Mouse (Mus musculus): ENCODE results near the gene Nhsl2. TPM values are rescaled to one million over a fixed set of nuclear protein-coding genes. Genes with fewer than 3 reads are reported as not detected.

The Nhsl2 gene
- polyA plus RNA-seq, 1 experiment from 2014 or later: 9.0 TPM

- Histone ChIP-seq H3K4me1 (0 out of 2 replicates have a peak, but pooled peaks cover 2% of the 10 kb centered on the region), H3K9me3 (no peaks in the 10 kb centered on the region), H3K4me3 (replicated peaks) (peak overlapping the region; percentile 36), H3K36me3 (replicated peaks) (no peaks in the 10 kb centered on the region), H3K27me3 (peaks cover 53% of the 10 kb centered on the region), H3K27ac (no peak overlapping the region), H3K9ac (no peak overlapping the region), H3K4me2 (peak overlapping the region; percentile 54; the same call in 1 of the 2 replicates)
- 30% methylated on average over 6 of the region's 6 CpGs for WGBS
- no peak for ATAC-seq (ENCODE audit: low FRiP score)
These were observed 105.3 kb downstream of the Nhsl2 start for GRCm38 (mm10) chrX:101954492-101954851.

DNA sequence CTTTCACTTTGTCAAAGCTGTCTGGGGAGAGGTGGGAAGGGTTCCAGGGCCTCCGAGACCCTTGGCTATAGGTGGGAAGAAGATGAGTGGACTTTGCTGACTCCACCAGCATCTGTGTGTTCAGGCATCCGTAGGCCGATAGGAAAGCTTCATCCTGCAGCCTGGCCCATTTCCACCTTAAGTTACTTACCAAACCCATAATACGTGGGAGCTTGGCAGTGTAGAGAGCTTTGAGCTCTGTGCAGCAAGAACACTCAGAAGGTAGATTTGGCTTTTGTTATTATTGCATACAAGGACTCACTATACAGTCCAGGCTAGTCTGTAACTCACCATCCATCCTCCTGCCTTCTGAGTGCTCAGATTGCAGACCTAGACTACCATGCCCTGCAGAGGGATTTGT is 112.7 kb downstream of the Nhsl2 start:
- no peak for ATAC-seq (ENCODE audit: low FRiP score)
- Histone ChIP-seq H3K4me1 (no peaks in the 10 kb centered on the region), H3K4me3 (replicated peaks) (no peak overlapping the region), H3K9me3 (no peaks in the 10 kb centered on the region), H3K36me3 (replicated peaks) (no peaks in the 10 kb centered on the region), H3K27ac (no peak overlapping the region), H3K27me3 (peaks cover 67% of the 10 kb centered on the region), H3K9ac (no peak overlapping the region), H3K4me2 (no peak overlapping the region)
- WGBS: 82% methylated on average over 4 of the region's 4 CpGs

GRCm38 (mm10) chrX:101963711-101964110 is 114.5 kb downstream of the Nhsl2 start:
- Histone ChIP-seq H3K36me3 (replicated peaks) (no peaks in the 10 kb centered on the region), H3K9ac (no peak overlapping the region), H3K27me3 (peaks cover 55% of the 10 kb centered on the region), H3K27ac (no peak overlapping the region), H3K4me1 (no peaks in the 10 kb centered on the region), H3K9me3 (no peaks in the 10 kb centered on the region), H3K4me2 (no peak overlapping the region), H3K4me3 (replicated peaks) (no peak overlapping the region)
- 89% methylated on average over 3 of the region's 3 CpGs for WGBS
- no peak for ATAC-seq (ENCODE audit: low FRiP score)

GRCm38 (mm10) chrX:101973028-101973427 is 123.8 kb downstream of the Nhsl2 start:
- no peak overlapping the region for H3K4me2 ChIP-seq
- H3K27me3 ChIP-seq: peaks cover 61% of the 10 kb centered on the region
- H3K9ac ChIP-seq: no peak overlapping the region
- H3K27ac ChIP-seq: no peak overlapping the region
- no peak for ATAC-seq (ENCODE audit: low FRiP score)
- no peaks in the 10 kb centered on the region for H3K36me3 ChIP-seq (replicated peaks)
- no peaks in the 10 kb centered on the region for H3K9me3 ChIP-seq
- WGBS: 76% methylated on average over 3 of the region's 3 CpGs
- no peaks in the 10 kb centered on the region for H3K4me1 ChIP-seq
- H3K4me3 ChIP-seq (replicated peaks): no peak overlapping the region

DNA sequence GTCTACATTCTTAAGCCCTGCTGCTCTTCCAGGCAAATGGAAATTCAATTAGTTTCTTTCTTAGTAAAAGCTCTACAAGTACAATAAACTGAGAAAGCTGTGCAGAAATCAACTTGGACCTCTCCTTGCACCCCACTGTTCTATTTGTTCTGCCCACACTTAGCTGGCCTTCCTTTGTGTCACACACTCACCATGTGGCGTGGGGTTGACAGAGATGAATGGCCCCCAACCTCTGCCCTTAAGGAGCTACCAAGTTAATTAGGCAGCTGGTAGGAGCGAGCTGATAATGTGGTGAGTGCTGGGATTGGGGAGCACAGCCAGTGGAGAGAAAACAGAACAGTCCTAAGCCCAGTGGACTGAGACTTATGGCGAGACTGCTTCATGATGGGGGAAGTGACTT is 127.7 kb downstream of the Nhsl2 start:
- no peak overlapping the region for H3K4me2 ChIP-seq
- 38% methylated on average over 3 of the region's 3 CpGs for WGBS
- ATAC-seq (ENCODE audit: low FRiP score): no peak
- no peaks in the 10 kb centered on the region for H3K36me3 ChIP-seq (replicated peaks)
- peaks cover 91% of the 10 kb centered on the region for H3K27me3 ChIP-seq
- no peak overlapping the region for H3K27ac ChIP-seq
- H3K4me3 ChIP-seq (replicated peaks): no peak overlapping the region
- no peaks in the 10 kb centered on the region for H3K4me1 ChIP-seq
- H3K9ac ChIP-seq: no peak overlapping the region
- H3K9me3 ChIP-seq: no peaks in the 10 kb centered on the region

DNA sequence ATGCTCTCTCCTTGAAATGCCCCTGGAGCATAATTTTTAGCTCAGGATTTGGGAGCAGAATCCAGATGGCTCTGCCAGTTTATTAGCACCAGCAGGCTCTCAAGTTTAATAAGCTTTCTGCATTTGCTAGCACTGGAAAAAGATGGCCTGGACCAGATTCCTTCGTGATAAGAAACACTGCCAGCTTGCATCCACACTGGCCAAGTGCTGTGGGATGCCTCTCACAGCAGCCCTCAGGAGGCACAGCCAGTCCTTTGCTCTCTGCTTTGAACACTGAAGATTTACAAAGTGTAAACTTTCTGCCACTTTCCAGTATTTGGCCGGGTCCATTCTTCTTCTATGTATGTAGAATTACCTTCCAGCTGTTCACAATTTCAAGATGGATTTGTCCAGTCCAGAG is 129.7 kb downstream of the Nhsl2 start:
- H3K4me3 ChIP-seq (replicated peaks): no peak overlapping the region
- H3K36me3 ChIP-seq (replicated peaks): no peaks in the 10 kb centered on the region
- no peak overlapping the region for H3K4me2 ChIP-seq
- no peak for ATAC-seq (ENCODE audit: low FRiP score)
- 50% methylated on average over 2 of the region's 2 CpGs for WGBS
- H3K9me3 ChIP-seq: no peaks in the 10 kb centered on the region
- no peaks in the 10 kb centered on the region for H3K4me1 ChIP-seq
- no peak overlapping the region for H3K27ac ChIP-seq
- H3K27me3 ChIP-seq: peaks cover 93% of the 10 kb centered on the region
- no peak overlapping the region for H3K9ac ChIP-seq

- H3K9ac ChIP-seq: no peak overlapping the region
- H3K4me2 ChIP-seq: no peak overlapping the region
- no peak overlapping the region for H3K27ac ChIP-seq
- no peaks in the 10 kb centered on the region for H3K9me3 ChIP-seq
- H3K27me3 ChIP-seq: peaks cover 93% of the 10 kb centered on the region
- no peaks in the 10 kb centered on the region for H3K4me1 ChIP-seq
- no peak overlapping the region for H3K4me3 ChIP-seq (replicated peaks)
- H3K36me3 ChIP-seq (replicated peaks): no peaks in the 10 kb centered on the region
- ATAC-seq (ENCODE audit: low FRiP score): no peak
- WGBS: 38% methylated on average over 5 of the region's 5 CpGs
These were observed 130.1 kb downstream of the Nhsl2 start for GRCm38 (mm10) chrX:101979267-101979666.

DNA sequence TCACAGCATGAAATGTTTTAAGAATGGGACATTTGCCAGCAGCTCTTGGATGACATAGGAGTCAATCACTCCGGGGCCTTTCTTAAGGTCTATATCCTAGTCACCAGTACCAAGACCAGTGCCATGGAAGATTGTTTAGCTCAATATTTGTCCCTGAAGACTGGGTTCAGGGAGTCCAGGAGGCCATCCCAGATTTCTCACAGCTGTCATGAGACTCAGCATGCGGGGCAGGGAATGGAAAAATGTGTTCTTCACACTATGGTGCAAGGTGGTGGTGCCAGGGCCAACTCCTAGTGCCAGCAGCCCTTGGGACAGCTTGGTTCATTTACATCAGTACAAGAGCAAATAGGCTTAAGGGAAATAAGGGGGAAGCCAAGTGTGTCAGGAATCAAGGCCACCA is 131.4 kb downstream of the Nhsl2 start:
- H3K27me3 ChIP-seq: peaks cover 91% of the 10 kb centered on the region
- H3K9me3 ChIP-seq: no peaks in the 10 kb centered on the region
- 86% methylated on average over 2 of the region's 2 CpGs for WGBS
- no peak overlapping the region for H3K4me3 ChIP-seq (replicated peaks)
- H3K9ac ChIP-seq: no peak overlapping the region
- ATAC-seq (ENCODE audit: low FRiP score): no peak
- no peak overlapping the region for H3K4me2 ChIP-seq
- no peak overlapping the region for H3K27ac ChIP-seq
- no peaks in the 10 kb centered on the region for H3K4me1 ChIP-seq
- H3K36me3 ChIP-seq (replicated peaks): no peaks in the 10 kb centered on the region

GRCm38 (mm10) chrX:101981450-101981849 is 132.3 kb downstream of the Nhsl2 start:
- Histone ChIP-seq H3K27me3 (peaks cover 91% of the 10 kb centered on the region), H3K9me3 (no peaks in the 10 kb centered on the region), H3K4me2 (no peak overlapping the region), H3K36me3 (replicated peaks) (no peaks in the 10 kb centered on the region), H3K4me3 (replicated peaks) (no peak overlapping the region), H3K9ac (no peak overlapping the region), H3K27ac (no peak overlapping the region), H3K4me1 (no peaks in the 10 kb centered on the region)
- no peak for ATAC-seq (ENCODE audit: low FRiP score)
- WGBS: 30% methylated on average over 2 of the region's 2 CpGs

GRCm38 (mm10) chrX:101983638-101984037 is 134.5 kb downstream of the Nhsl2 start:
- Histone ChIP-seq H3K4me1 (peaks cover 5% of the 10 kb centered on the region; the same call in 1 of the 2 replicates), H3K9ac (no peak overlapping the region), H3K36me3 (replicated peaks) (no peaks in the 10 kb centered on the region), H3K27ac (no peak overlapping the region), H3K4me3 (replicated peaks) (no peak overlapping the region), H3K4me2 (no peak overlapping the region), H3K9me3 (no peaks in the 10 kb centered on the region), H3K27me3 (peaks cover 76% of the 10 kb centered on the region)
- 68% methylated on average over 6 of the region's 6 CpGs for WGBS
- no peak for ATAC-seq (ENCODE audit: low FRiP score)

GRCm38 (mm10) chrX:101986657-101987367 is 137.6 kb downstream of the Nhsl2 start:
- Histone ChIP-seq H3K27me3 (peaks cover 63% of the 10 kb centered on the region), H3K9ac (no peak overlapping the region), H3K27ac (0 out of 2 replicates have a peak overlapping the region, but pooled peaks have one; percentile 5), H3K9me3 (no peaks in the 10 kb centered on the region), H3K4me1 (peaks cover 5% of the 10 kb centered on the region; the same call in 1 of the 2 replicates), H3K36me3 (replicated peaks) (no peaks in the 10 kb centered on the region), H3K4me2 (no peak overlapping the region), H3K4me3 (replicated peaks) (no peak overlapping the region)
- 0 out of 2 replicates have a peak, but pooled peaks have one; percentile 53 for ATAC-seq (ENCODE audit: low FRiP score)
- 18% methylated on average over 9 of the region's 9 CpGs for WGBS

- Histone ChIP-seq H3K27ac (peak overlapping the region; percentile 75), H3K9me3 (no peaks in the 10 kb centered on the region), H3K4me2 (0 out of 2 replicates have a peak overlapping the region, but pooled peaks have one; percentile 15), H3K9ac (no peak overlapping the region), H3K4me1 (peaks cover 13% of the 10 kb centered on the region), H3K27me3 (peaks cover 49% of the 10 kb centered on the region), H3K36me3 (replicated peaks) (no peaks in the 10 kb centered on the region), H3K4me3 (replicated peaks) (no peak overlapping the region)
- 35% methylated on average over 12 of the region's 12 CpGs for WGBS
- ATAC-seq (ENCODE audit: low FRiP score): peak; percentile 84
These were observed 144.8 kb downstream of the Nhsl2 start for GRCm38 (mm10) chrX:101993841-101994571.

All from forebrain, embryonic 12.5 days (tissue).